Mouse (Mus musculus): Measurements from ENCODE around the gene Casq2. TPM values are rescaled to one million over a fixed set of nuclear protein-coding genes. Genes with fewer than 3 reads are reported as not detected.

The Casq2 gene
- polyA plus RNA-seq, 1 experiment from 2014 or later: 0.31 TPM

DNA sequence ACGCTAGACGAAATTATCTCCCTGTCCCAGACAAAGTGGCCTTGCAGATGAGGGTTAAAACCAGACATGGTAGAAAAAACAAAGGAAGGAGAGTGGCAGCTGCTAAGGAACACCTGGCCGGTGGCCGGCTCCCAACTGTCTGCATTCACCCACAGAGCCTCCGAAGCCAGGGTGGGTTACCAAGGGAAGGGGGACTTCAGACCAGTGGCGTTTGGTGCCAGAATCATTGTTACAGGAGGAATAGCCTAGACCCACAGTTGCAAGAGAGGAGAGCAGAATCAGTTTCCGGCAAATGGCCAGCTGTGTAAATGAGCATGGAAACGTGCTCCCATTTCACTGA, 23.6 kb upstream of the Casq2 start:
- 11% methylated on average over 8 of the region's 8 CpGs for WGBS
- Histone ChIP-seq H3K9me3 (no peaks in the 10 kb centered on the region), H3K27me3 (no peaks in the 10 kb centered on the region), H3K36me3 (no peaks in the 10 kb centered on the region), H3K4me3 (no peak overlapping the region), H3K4me2 (no peak overlapping the region), H3K4me1 (replicated peaks) (0 out of 2 replicates have a peak, but pooled peaks cover 5% of the 10 kb centered on the region), H3K9ac (no peak overlapping the region), H3K27ac (replicated peaks) (no peak overlapping the region)
- peak; percentile 71 for ATAC-seq (ENCODE audit: low FRiP score, low read depth)

DNA sequence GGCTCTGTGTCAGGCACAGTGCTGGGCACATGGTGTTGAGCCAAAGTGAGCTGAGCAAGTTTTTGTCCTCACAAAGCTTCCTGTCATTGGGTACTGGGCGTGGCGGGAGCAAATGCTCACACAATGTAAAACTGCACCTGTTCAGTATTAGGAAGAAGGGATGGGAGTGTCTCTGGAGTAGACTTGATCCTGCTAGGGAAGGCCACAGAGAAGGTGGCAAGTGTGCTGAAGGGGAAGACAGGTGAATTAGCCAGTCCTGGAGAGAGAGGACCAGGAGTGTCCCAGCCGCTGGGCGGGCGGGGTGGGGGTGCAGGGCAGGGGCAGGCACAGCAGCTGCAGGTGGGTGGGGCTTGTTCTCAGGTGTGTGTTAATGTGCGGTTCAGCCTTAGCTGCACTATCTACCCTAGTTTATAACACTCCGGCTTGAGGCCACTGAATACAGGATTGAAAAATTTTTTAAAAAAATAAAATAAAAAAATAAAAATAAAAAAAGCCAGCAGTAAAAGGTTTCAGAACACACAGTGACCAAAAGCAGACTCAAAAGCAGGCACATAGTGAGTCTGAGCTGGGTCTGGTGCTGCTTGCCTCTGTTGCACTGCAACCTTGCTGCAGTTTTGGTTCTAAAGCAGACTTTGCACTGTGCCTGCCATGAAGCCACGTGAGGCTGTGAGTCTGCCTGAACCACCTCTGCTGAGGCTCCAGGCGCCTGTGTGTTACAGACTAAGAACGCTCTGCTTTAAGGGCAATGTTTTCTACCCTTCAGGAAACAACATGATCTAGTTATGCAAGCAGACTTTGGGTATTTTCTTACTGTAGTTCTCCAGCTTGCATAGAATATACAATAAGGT, 22.7 kb upstream of the Casq2 start:
- H3K36me3 ChIP-seq: no peaks in the 10 kb centered on the region
- H3K9ac ChIP-seq: no peak overlapping the region
- H3K9me3 ChIP-seq: no peaks in the 10 kb centered on the region
- no peak for ATAC-seq (ENCODE audit: low FRiP score, low read depth)
- H3K27ac ChIP-seq (replicated peaks): no peak overlapping the region
- H3K4me2 ChIP-seq: no peak overlapping the region
- WGBS: 79% methylated on average over 10 of the region's 10 CpGs
- 0 out of 2 replicates have a peak, but pooled peaks cover 5% of the 10 kb centered on the region for H3K4me1 ChIP-seq (replicated peaks)
- no peak overlapping the region for H3K4me3 ChIP-seq
- no peaks in the 10 kb centered on the region for H3K27me3 ChIP-seq

DNA sequence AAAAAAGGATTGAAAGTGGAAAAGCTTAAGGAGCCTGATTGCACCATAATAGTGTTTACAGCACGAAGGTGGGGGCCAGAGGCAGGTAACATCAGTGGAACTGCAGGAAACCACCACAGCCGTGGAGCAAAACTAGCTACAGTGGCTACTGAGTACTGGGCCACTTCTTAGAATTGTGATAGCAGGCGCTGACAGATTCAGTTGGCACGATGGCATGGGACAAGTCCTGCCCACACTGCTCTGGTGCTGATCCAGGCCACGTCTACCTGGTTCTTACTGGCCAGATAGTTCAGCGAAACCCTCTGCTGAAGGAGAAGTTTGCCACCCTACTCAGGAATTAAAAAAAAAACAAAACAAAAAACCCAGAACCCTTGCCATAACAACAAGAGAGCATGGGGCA, 21.6 kb upstream of the Casq2 start:
- H3K4me1 ChIP-seq (replicated peaks): 0 out of 2 replicates have a peak, but pooled peaks cover 5% of the 10 kb centered on the region
- 85% methylated on average over 6 of the region's 6 CpGs for WGBS
- H3K9me3 ChIP-seq: no peaks in the 10 kb centered on the region
- H3K27me3 ChIP-seq: no peaks in the 10 kb centered on the region
- no peak overlapping the region for H3K9ac ChIP-seq
- H3K4me3 ChIP-seq: no peak overlapping the region
- no peak for ATAC-seq (ENCODE audit: low FRiP score, low read depth)
- H3K4me2 ChIP-seq: no peak overlapping the region
- H3K27ac ChIP-seq (replicated peaks): no peak overlapping the region
- no peaks in the 10 kb centered on the region for H3K36me3 ChIP-seq

DNA sequence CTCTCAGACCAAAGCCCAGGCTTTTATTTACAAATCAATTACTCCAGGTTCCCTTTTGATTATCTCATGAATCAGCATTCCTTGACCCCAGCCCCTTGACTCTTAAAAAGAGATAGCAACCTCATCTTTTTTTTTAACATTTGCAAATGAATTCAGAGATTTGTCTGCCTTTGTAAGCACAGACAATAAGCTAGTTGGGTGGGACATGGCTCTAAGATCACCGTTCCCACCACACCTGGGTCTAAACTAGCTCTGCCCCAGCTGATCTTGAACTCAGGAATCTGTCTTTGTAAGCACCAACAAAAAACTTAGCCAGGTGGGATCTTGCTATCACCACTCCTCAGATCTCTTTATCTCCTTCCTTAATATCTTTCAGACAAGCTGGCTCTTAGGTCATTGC, 18.9 kb upstream of the Casq2 start:
- no peak overlapping the region for H3K9ac ChIP-seq
- 0 out of 2 replicates have a peak, but pooled peaks cover 5% of the 10 kb centered on the region for H3K4me1 ChIP-seq (replicated peaks)
- WGBS: 46% methylated on average over 1 of the region's 1 CpGs
- H3K27ac ChIP-seq (replicated peaks): no peak overlapping the region
- H3K4me2 ChIP-seq: no peak overlapping the region
- H3K9me3 ChIP-seq: no peaks in the 10 kb centered on the region
- H3K4me3 ChIP-seq: no peak overlapping the region
- ATAC-seq (ENCODE audit: low FRiP score, low read depth): no peak
- no peaks in the 10 kb centered on the region for H3K27me3 ChIP-seq
- no peaks in the 10 kb centered on the region for H3K36me3 ChIP-seq

DNA sequence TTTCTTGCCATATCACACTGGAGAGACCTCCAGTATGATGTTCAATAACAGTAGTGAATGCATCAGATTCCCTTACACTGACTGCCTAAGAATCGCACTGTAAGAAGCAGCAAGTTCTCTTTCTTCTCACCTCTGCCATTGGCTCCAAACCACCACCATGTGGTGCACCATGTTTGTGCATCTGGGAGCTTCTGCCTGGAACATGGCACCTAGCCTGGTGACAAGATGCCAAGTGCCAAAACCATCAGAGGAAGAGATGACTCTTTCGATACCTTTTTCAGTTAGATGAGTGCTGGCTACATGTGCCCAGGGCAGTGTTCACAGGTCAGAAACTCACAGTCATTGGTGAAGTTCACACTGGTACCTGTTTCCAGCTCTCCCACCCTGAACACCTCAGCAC, 18.4 kb upstream of the Casq2 start:
- WGBS: 95% methylated on average over 2 of the region's 2 CpGs
- no peak overlapping the region for H3K4me2 ChIP-seq
- no peak overlapping the region for H3K27ac ChIP-seq (replicated peaks)
- ATAC-seq (ENCODE audit: low FRiP score, low read depth): no peak
- no peaks in the 10 kb centered on the region for H3K9me3 ChIP-seq
- H3K4me1 ChIP-seq (replicated peaks): no peaks in the 10 kb centered on the region
- no peaks in the 10 kb centered on the region for H3K27me3 ChIP-seq
- H3K4me3 ChIP-seq: no peak overlapping the region
- H3K36me3 ChIP-seq: no peaks in the 10 kb centered on the region
- no peak overlapping the region for H3K9ac ChIP-seq

DNA sequence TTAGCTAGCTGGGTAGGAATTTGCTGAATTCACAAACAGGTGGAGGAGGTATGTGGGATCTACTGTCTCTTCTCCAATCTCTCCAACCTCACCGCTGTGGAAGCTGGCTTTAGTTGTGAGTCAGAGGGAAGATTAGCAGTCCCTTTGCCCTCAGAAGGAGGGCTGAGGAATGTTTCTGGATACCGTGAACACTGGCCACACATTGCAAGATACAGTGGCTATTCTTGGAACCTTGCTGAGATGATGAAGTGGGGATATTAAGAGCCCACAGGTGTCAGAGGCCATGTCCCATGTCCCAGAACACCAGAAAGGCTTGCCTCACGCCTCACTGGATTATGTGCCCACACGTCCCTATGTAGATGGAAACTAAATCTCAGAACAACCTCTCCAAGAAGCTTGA, 17.0 kb upstream of the Casq2 start:
- no peak overlapping the region for H3K4me2 ChIP-seq
- no peaks in the 10 kb centered on the region for H3K36me3 ChIP-seq
- no peaks in the 10 kb centered on the region for H3K9me3 ChIP-seq
- no peaks in the 10 kb centered on the region for H3K27me3 ChIP-seq
- no peak for ATAC-seq (ENCODE audit: low FRiP score, low read depth)
- no peaks in the 10 kb centered on the region for H3K4me1 ChIP-seq (replicated peaks)
- H3K27ac ChIP-seq (replicated peaks): no peak overlapping the region
- H3K4me3 ChIP-seq: no peak overlapping the region
- H3K9ac ChIP-seq: no peak overlapping the region
- WGBS: 86% methylated on average over 4 of the region's 4 CpGs

DNA sequence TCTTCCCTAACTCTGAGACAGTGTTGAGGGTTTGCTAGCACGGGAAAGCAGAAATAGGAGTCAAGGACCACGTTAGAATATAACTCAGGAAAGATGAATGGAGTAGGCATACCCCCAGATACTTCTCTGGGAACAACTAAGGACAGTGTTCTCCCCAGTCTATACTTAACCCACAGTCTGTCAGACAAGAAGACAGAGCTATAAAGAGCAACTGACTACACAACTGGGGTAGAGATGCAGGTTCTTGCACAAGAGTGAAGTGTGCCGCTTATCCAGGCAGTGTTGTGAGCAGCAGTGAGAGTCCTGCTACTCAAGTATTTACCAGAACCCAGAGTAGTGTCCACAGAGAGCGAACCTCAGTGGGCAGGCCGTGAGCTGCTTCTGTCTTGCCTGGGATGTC, 16.5 kb upstream of the Casq2 start:
- no peak overlapping the region for H3K4me2 ChIP-seq
- no peak overlapping the region for H3K27ac ChIP-seq (replicated peaks)
- no peak overlapping the region for H3K4me3 ChIP-seq
- no peak for ATAC-seq (ENCODE audit: low FRiP score, low read depth)
- no peaks in the 10 kb centered on the region for H3K4me1 ChIP-seq (replicated peaks)
- H3K36me3 ChIP-seq: no peaks in the 10 kb centered on the region
- H3K9ac ChIP-seq: no peak overlapping the region
- H3K27me3 ChIP-seq: no peaks in the 10 kb centered on the region
- no peaks in the 10 kb centered on the region for H3K9me3 ChIP-seq
- whole genome bisulfite sequencing: 90% methylated on average over 5 of the region's 5 CpGs

DNA sequence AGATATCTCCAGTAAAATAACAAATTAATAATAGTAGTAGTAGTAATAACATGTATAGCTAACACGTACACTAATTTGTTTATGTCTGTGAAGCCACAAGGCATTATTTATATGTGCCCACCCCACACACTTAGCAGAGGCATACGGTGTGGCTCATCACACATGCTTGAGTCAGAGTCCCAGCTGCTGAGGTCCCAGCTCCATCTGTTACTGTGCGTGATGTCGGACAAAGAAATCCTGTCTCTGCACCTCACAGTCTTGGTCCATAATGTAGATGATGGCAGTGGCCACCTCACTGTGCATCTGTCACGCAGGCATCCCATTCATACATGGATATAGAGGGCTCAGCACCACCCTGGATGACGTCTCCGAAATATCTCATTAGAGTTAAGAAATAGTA, 15.9 kb upstream of the Casq2 start:
- Histone ChIP-seq H3K4me3 (no peak overlapping the region), H3K4me2 (no peak overlapping the region), H3K4me1 (replicated peaks) (no peaks in the 10 kb centered on the region), H3K27ac (replicated peaks) (no peak overlapping the region), H3K36me3 (no peaks in the 10 kb centered on the region), H3K9me3 (no peaks in the 10 kb centered on the region), H3K27me3 (no peaks in the 10 kb centered on the region), H3K9ac (no peak overlapping the region)
- no peak for ATAC-seq (ENCODE audit: low FRiP score, low read depth)
- 73% methylated on average over 7 of the region's 7 CpGs for WGBS

DNA sequence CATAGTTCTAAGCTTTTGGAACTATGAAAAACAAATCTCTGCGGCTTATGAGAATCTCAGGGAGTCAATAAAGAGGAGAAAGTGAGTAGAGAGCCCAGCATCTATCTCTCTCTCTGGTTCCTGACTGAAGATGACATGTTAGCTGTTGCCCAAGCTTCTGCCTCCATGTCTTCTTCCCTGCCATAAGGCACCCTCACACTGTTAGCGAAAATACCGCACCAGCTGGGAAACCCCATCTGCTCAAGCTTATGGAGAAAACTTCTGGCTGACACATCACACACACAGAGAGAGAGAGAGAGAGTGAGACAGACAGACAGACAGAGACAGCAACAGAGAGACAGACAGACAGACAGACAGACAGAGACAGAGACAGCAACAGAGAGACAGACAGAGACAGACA, 15.2 kb upstream of the Casq2 start:
- 82% methylated on average over 3 of the region's 3 CpGs for WGBS

DNA sequence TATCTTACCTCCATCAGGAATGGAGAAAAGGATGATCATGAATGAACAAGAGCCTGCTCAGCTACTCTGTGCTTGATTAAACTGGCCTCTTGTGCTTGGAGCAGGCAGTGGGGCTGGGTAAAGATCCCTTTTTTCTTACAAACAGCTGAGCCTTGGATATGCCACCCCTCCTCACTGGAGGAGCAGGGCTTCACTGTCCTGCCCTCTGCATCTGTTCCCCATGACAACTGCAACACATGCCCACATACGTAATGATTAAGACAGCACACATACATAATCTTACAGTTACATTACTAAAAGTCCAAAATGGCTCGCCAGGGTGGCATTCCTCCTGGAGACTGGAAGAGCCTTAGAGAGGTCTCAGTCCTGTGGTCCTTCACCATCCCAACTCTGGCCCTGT, 6.8 kb upstream of the Casq2 start:
- Histone ChIP-seq H3K4me1 (replicated peaks) (peaks cover 4% of the 10 kb centered on the region; the same call in 1 of the 2 replicates), H3K9me3 (no peaks in the 10 kb centered on the region), H3K4me2 (no peak overlapping the region), H3K27me3 (no peaks in the 10 kb centered on the region), H3K9ac (no peak overlapping the region), H3K4me3 (no peak overlapping the region), H3K27ac (replicated peaks) (no peak overlapping the region), H3K36me3 (no peaks in the 10 kb centered on the region)
- 66% methylated on average over 2 of the region's 2 CpGs for WGBS
- ATAC-seq (ENCODE audit: low FRiP score, low read depth): no peak

More for the DNA sequence above, 15.2 kb upstream of the Casq2 start:
- Histone ChIP-seq H3K4me1 (replicated peaks) (no peaks in the 10 kb centered on the region), H3K36me3 (no peaks in the 10 kb centered on the region), H3K27ac (replicated peaks) (no peak overlapping the region), H3K9me3 (no peaks in the 10 kb centered on the region), H3K27me3 (no peaks in the 10 kb centered on the region), H3K9ac (no peak overlapping the region), H3K4me2 (no peak overlapping the region), H3K4me3 (no peak overlapping the region)
- ATAC-seq (ENCODE audit: low FRiP score, low read depth): no peak

DNA sequence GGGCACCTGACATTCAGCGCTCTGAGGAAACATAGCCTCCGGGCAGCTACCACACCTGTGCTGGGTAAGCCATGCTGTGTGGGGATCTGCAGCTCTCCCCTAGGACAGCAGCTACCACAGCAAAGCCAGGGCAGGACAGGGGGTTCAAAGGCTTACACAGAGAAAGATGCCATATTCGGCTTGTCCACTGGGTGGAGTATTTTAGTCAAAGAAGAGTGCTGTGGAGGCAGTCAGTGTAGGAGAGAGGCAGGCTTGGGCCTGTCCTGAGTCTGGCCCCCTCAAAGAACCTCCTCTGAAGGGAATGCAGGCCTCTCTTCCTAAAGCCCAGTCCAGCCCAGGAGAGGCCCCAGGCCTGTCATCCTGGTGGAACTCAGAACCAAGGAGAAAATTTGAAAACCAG, 4.4 kb upstream of the Casq2 start:
- H3K27ac ChIP-seq (replicated peaks): no peak overlapping the region
- no peak overlapping the region for H3K4me2 ChIP-seq
- no peak overlapping the region for H3K9ac ChIP-seq
- WGBS: 14% methylated on average over 3 of the region's 3 CpGs
- no peak overlapping the region for H3K4me3 ChIP-seq
- peaks cover 4% of the 10 kb centered on the region; the same call in 1 of the 2 replicates for H3K4me1 ChIP-seq (replicated peaks)
- H3K36me3 ChIP-seq: no peaks in the 10 kb centered on the region
- 0 out of 2 replicates have a peak, but pooled peaks cover 5% of the 10 kb centered on the region for H3K27me3 ChIP-seq
- H3K9me3 ChIP-seq: no peaks in the 10 kb centered on the region
- ATAC-seq (ENCODE audit: low FRiP score, low read depth): peak; percentile 93

DNA sequence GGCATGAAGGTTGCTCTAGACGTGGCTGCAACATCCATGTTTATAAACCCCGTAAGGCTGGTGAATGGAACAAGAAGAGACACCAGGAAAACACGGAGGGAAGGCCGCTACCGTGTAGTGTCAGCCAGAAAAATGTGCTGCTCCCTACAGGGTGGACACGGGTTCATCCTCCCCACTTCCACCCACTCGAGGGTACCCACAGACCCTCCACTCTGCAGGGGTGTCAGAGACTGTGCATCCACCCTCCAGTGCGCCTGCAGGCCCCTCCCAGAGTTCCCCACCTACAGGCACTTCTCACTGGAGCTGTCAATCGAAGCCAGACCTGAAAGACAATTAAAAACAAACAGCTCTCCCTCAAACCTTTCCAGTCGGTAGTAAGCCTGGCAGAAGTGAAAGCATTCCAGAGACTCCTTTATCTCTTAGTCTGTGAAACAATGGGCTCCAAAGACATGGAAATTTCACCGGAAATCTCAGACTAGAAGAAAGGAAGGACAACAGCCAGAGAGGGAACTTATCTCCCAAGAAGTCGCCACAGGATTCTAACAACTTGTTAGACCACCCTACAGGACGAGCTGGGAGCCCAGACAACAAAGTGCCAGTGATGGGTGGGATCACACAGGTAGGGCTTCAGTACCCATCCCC, 2.5 kb upstream of the Casq2 start:
- Histone ChIP-seq H3K4me1 (replicated peaks) (peaks cover 4% of the 10 kb centered on the region; the same call in 1 of the 2 replicates), H3K9ac (no peak overlapping the region), H3K36me3 (no peaks in the 10 kb centered on the region), H3K9me3 (no peaks in the 10 kb centered on the region), H3K4me3 (no peak overlapping the region), H3K27me3 (0 out of 2 replicates have a peak, but pooled peaks cover 5% of the 10 kb centered on the region), H3K4me2 (no peak overlapping the region), H3K27ac (replicated peaks) (no peak overlapping the region)
- no peak for ATAC-seq (ENCODE audit: low FRiP score, low read depth)
- 19% methylated on average over 13 of the region's 13 CpGs for WGBS

All from hindbrain, embryonic 15.5 days (tissue).